Comparison of ENCODE assay signal across 9 mouse cellular contexts in genomic region chr5:77245787-77246671, GRCm38 (mm10). TPM values are rescaled to one million over a fixed set of nuclear protein-coding genes. Genes with fewer than 3 reads are reported as not detected.
A peak's percentile ranks its signal among the peaks of the same experiment; 100 is the strongest.
DNase-seq lines count a peak whose midpoint lies in the region; ATAC-seq and TF ChIP-seq lines count a peak whose summit lies in the region.
"Had no signal": no experiment of that assay in that cellular context is flagged by ENCODE, and none has a peak within 500 bp of the region (broad histone marks: within the 10 kb centered on the region; RNA-seq: fewer than 3 reads in every experiment).

No protein-coding gene starts in this region.

- peak; percentile 57; the same call in 1 of the 2 replicates for ATAC-seq in forebrain, embryonic 13.5 days

- peak overlapping the region; percentile 52 for H3K4me2 ChIP-seq in forebrain, embryonic 13.5 days

- H3K4me3 ChIP-seq in ES-E14 (ENCODE audit: insufficient read depth in 1 of 2, low read depth in 1 of 2, low read length in 2 of 2, poor library complexity in 1 of 2, severe bottlenecking in 1 of 2): no peak overlapping the region; a peak in 1 of 4 replicates
- H3K4me3 ChIP-seq in forebrain, embryonic 13.5 days: peak overlapping the region; percentile 20
- peak overlapping the region; percentile 43 for H3K4me3 ChIP-seq in small intestine, adult 2 months (ENCODE audit: low read depth, low read length)

- TF ChIP-seq POLR2A in small intestine, adult 2 months (IDR thresholded peaks at IDR 0.05; ENCODE audit: low read depth, low read length): no peak

- peaks cover 4 to 5% of the 10 kb centered on the region in 2 experiments; a peak in 2 of 4 replicates for H3K4me1 ChIP-seq in ES-E14 (ENCODE audit: control insufficient read depth in 2 of 2, insufficient read depth in 2 of 2, low read length in 2 of 2, poor library complexity in 1 of 2)
- H3K4me1 ChIP-seq in forebrain, embryonic 13.5 days: peaks cover 12% of the 10 kb centered on the region
- H3K4me1 ChIP-seq in small intestine, adult 2 months (ENCODE audit: control insufficient read depth, insufficient read depth, insufficient read length, low read length): peaks cover 4% of the 10 kb centered on the region; the same call in 1 of the 2 replicates

- H3K27me3 ChIP-seq in forebrain, embryonic 13.5 days: no peaks in the 10 kb centered on the region
- H3K27me3 ChIP-seq in small intestine, adult 2 months (ENCODE audit: control insufficient read depth, insufficient read depth, low read length): no peaks in the 10 kb centered on the region

- TF ChIP-seq CTCF in small intestine, adult 2 months (IDR thresholded peaks at IDR 0.05; ENCODE audit: extremely low read depth, insufficient read length, insufficient replicate concordance, low read depth, low read length): no peak

- in situ Hi-C loops in ES-E14 (cut with MboI; ENCODE audit: low sequenced_read_pairs in 2 of 2, unreplicated experiment in 2 of 2): no loop called here

- peak; percentile 92 for DNase-seq in A20 (ENCODE audit: low read depth, low spot score)
- DNase-seq in ES-E14 (ENCODE audit: low read depth, low spot score): no peak
- peak; percentile 19 to 30 for DNase-seq in kidney, adult 8-10 months
- DNase-seq in lung, postnatal 14 days: peak; percentile 8
- no peak for DNase-seq in right cerebral cortex, postnatal 10 days (ENCODE audit: low spot score in 2 of 2)
- no peak for DNase-seq in left cerebral cortex, postnatal 4 days

- WGBS in forebrain, embryonic 13.5 days: 21% methylated on average over 26 of the region's 26 CpGs
- 19% methylated on average over 26 of the region's 26 CpGs for WGBS in small intestine, adult 2 months

- no peaks in the 10 kb centered on the region for H3K9me3 ChIP-seq in ES-E14 (ENCODE audit: control insufficient read depth, insufficient read depth, low read depth, low read length)
- H3K9me3 ChIP-seq in forebrain, embryonic 13.5 days (replicated peaks): no peaks in the 10 kb centered on the region

- intact Hi-C loops in left cerebral cortex, postnatal 4 days (cut with DNase I): no loop called here

- H3K27ac ChIP-seq in ES-E14 (ENCODE audit: insufficient read depth, low read depth, low read length, poor library complexity, severe bottlenecking): no peak overlapping the region
- H3K27ac ChIP-seq in forebrain, embryonic 13.5 days: no peak overlapping the region
- peak overlapping the region; percentile 32; the same call in 1 of the 2 replicates for H3K27ac ChIP-seq in small intestine, adult 2 months (ENCODE audit: insufficient read depth, low read depth, low read length)

- no peaks in the 10 kb centered on the region for H3K36me3 ChIP-seq in ES-E14 (ENCODE audit: control insufficient read depth, insufficient read depth, low read length, poor library complexity, severe bottlenecking)
- H3K36me3 ChIP-seq in forebrain, embryonic 13.5 days (ENCODE audit: poor library complexity, severe bottlenecking): no peaks in the 10 kb centered on the region
- H3K36me3 ChIP-seq in small intestine, adult 2 months (ENCODE audit: control insufficient read depth, insufficient read depth, low read length): no peaks in the 10 kb centered on the region

- H3K9ac ChIP-seq in ES-E14 (ENCODE audit: insufficient read depth, low read depth, low read length, poor library complexity, severe bottlenecking): no peak overlapping the region
- peak overlapping the region; percentile 3; the same call in 1 of the 2 replicates for H3K9ac ChIP-seq in forebrain, embryonic 13.5 days

TF ChIP-seq in ES-E14, 5 proteins besides CTCF, POLR2A, EP300 and RAD21:
- TF ChIP-seq CHD2 (IDR thresholded peaks at IDR 0.05; ENCODE audit: low read depth, low read length) (no peak), ZNF384 (IDR thresholded peaks at IDR 0.05; ENCODE audit: low read depth, low read length) (0 out of 2 replicates have a peak, but pooled peaks have one; percentile 5)

RNA-seq across cellular contexts. Expression of gene Rest, which starts 19.3 kb away (rescaled TPM):
- 108 and 120 TPM in 2 replicates for total RNA-seq in ES-E14 (2012; rRNA removed)
- polyA plus RNA-seq in forebrain, embryonic 13.5 days (2015; fragmentation: Nextera tagmentation; extraction: Ambion mirVana): 11.1 and 13.1 TPM in 2 replicates
- 1.3 and 2.5 TPM in 2 replicates for polyA plus RNA-seq in small intestine, adult 2 months (2012; rRNA removed)
- total RNA-seq in left cerebral cortex, postnatal 4 days (2021): 1 to 10 TPM; 6.7 to 6.8 TPM

RNA-seq across cellular contexts. Expression of gene Spink2, which starts 34.8 kb away (rescaled TPM):
- 0.48 and 0.98 TPM in 2 replicates for total RNA-seq in ES-E14 (2012; rRNA removed)
- polyA plus RNA-seq in forebrain, embryonic 13.5 days (2015; fragmentation: Nextera tagmentation; extraction: Ambion mirVana): 0.94 and 1.4 TPM in 2 replicates
- polyA plus RNA-seq in small intestine, adult 2 months (2012; rRNA removed): 0.25 TPM in 1 of 2 replicates, not detected in the other
- total RNA-seq in left cerebral cortex, postnatal 4 days (2021): not detected
- total RNA-seq: heart, adult 18-20 months had no signal

Comparison
In these comparisons a context has a peak if more than half of its experiments do, and no peak if none do; other contexts are left out.
1. DNase-seq: peak in A20 (single experiment), kidney, adult 8-10 months (2 of 2) and lung, postnatal 14 days (single experiment); none in ES-E14 (single experiment), right cerebral cortex, postnatal 10 days (0 of 2) and left cerebral cortex, postnatal 4 days (single experiment).
2. H3K4me3 ChIP-seq: peak in forebrain, embryonic 13.5 days (single experiment) and small intestine, adult 2 months (single experiment); none in ES-E14 (0 of 2).
3. RNA of gene Rest, which starts 19.3 kb away (total RNA-seq): 108 to 120 TPM in ES-E14; 6.7 to 6.8 TPM in left cerebral cortex, postnatal 4 days; every median in the first group is over 10 times any median in the second.